ENCODE assay signal across 29 mouse cellular contexts in the genomic region with DNA sequence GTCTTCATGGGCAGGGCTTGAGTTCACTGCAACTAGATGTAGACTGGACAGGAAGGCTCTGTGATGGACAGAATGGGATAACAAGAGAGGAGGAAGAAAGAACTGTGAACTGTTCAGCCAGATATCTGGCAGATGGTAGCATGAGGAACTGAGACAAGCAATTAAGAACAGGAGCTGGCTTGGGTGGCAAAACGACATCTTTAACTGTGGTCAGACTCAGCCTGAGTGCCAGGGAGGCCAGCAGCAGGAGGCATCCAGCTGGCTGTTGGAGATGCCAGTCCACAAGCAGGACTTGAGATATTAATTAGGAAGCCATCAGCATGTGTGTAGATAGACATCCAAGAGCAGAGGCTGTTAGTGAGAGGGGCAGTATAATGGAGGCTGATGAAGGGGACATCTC.
DNase-seq lines count a peak whose midpoint lies in the region; ATAC-seq and TF ChIP-seq lines count a peak whose summit lies in the region.
"Had no signal": no experiment of that assay in that cellular context is flagged by ENCODE, and none has a peak within 500 bp of the region (broad histone marks: within the 10 kb centered on the region; RNA-seq: fewer than 3 reads in every experiment).

No protein-coding gene starts in this region.

- WGBS in midbrain, postnatal 0 days: 77% methylated on average over 1 of the region's 1 CpGs
- 71% methylated on average over 1 of the region's 1 CpGs for WGBS in midbrain, embryonic 14.5 days

- no peaks in the 10 kb centered on the region for H3K9me3 ChIP-seq in midbrain, postnatal 0 days (ENCODE audit: low read length)
- no peaks in the 10 kb centered on the region for H3K9me3 ChIP-seq in midbrain, embryonic 14.5 days (ENCODE audit: control insufficient read depth, low read length)
- H3K9me3 ChIP-seq: embryonic facial prominence, embryonic 13.5 days; forebrain, embryonic 10.5 days; forebrain, embryonic 15.5 days; hindbrain, embryonic 12.5 days; liver, embryonic 12.5 days; midbrain, embryonic 10.5 days; neural tube, embryonic 12.5 days had no signal

- no peak for TF ChIP-seq CTCF in midbrain, postnatal 0 days (IDR thresholded peaks at IDR 0.05)

- H3K36me3 ChIP-seq in midbrain, postnatal 0 days (ENCODE audit: insufficient read depth, low read length): no peaks in the 10 kb centered on the region
- no peaks in the 10 kb centered on the region for H3K36me3 ChIP-seq in midbrain, embryonic 14.5 days (ENCODE audit: control insufficient read depth, insufficient read depth, low read length)
- H3K36me3 ChIP-seq: embryonic facial prominence, embryonic 13.5 days; forebrain, embryonic 10.5 days; forebrain, embryonic 15.5 days; hindbrain, embryonic 12.5 days; liver, embryonic 12.5 days; midbrain, embryonic 10.5 days; neural tube, embryonic 12.5 days had no signal

- no peak overlapping the region for H3K9ac ChIP-seq in midbrain, postnatal 0 days (replicated peaks; ENCODE audit: low read length, poor library complexity, severe bottlenecking)
- no peak overlapping the region for H3K9ac ChIP-seq in midbrain, embryonic 14.5 days (replicated peaks; ENCODE audit: low read length)
- H3K9ac ChIP-seq: embryonic facial prominence, embryonic 13.5 days; forebrain, embryonic 15.5 days; hindbrain, embryonic 12.5 days; liver, embryonic 12.5 days; liver, postnatal 0 days; neural tube, embryonic 12.5 days had no signal

- ATAC-seq in midbrain, postnatal 0 days (ENCODE audit: low FRiP score): no peak
- no peak for ATAC-seq in midbrain, embryonic 14.5 days (ENCODE audit: low FRiP score, low TSS enrichment)
- no peak for ATAC-seq in megakaryocyte-erythroid progenitor cell, adult 5-6 weeks (replicated peaks; ENCODE audit: low FRiP score, low TSS enrichment, poor library complexity, severe bottlenecking)
- ATAC-seq: forebrain, embryonic 15.5 days; inflammation-experienced regulatory T-cells, adult 6 months; liver, embryonic 12.5 days; liver, postnatal 0 days; midbrain, embryonic 16.5 days had no signal

- H3K4me3 ChIP-seq in midbrain, postnatal 0 days (ENCODE audit: low read depth, low read length): no peak overlapping the region
- no peak overlapping the region for H3K4me3 ChIP-seq in midbrain, embryonic 14.5 days (replicated peaks; ENCODE audit: low read depth, low read length)
- H3K4me3 ChIP-seq: embryonic facial prominence, embryonic 13.5 days; forebrain, embryonic 10.5 days; forebrain, embryonic 15.5 days; hindbrain, embryonic 12.5 days; liver, embryonic 12.5 days; midbrain, embryonic 10.5 days; myocyte; neural tube, embryonic 12.5 days had no signal

- no peaks in the 10 kb centered on the region for H3K27me3 ChIP-seq in midbrain, postnatal 0 days (ENCODE audit: insufficient read depth, low read length)
- H3K27me3 ChIP-seq in midbrain, embryonic 14.5 days (ENCODE audit: control insufficient read depth, insufficient read depth, low read length): no peaks in the 10 kb centered on the region
- H3K27me3 ChIP-seq: embryonic facial prominence, embryonic 13.5 days; forebrain, embryonic 15.5 days; hindbrain, embryonic 12.5 days; liver, embryonic 12.5 days; neural tube, embryonic 12.5 days had no signal

- DNase-seq in midbrain, postnatal 0 days (ENCODE audit: low spot score): peak; percentile 51
- DNase-seq in midbrain, embryonic 14.5 days: no peak
- DNase-seq in cerebellum, adult 11 months: peak; percentile 6
- DNase-seq in cerebellum, postnatal 10 days: peak; percentile 74 to 84
- no peak for DNase-seq in layer of hippocampus, postnatal 10 days (ENCODE audit: low spot score in 2 of 2)
- DNase-seq in left cerebral cortex, postnatal 25 days (ENCODE audit: low spot score in 2 of 2): no peak
- DNase-seq: adrenal gland, postnatal 10 days; B cell, adult 2 months; gastrocnemius, postnatal 25 days; kidney, adult 11 months; kidney, postnatal 14 days; layer of hippocampus, adult 9-11 months; liver, postnatal 0 days; right cerebral cortex, adult 18-20 months; spleen, adult 18-20 months; thymus, adult 18-20 months; thymus, postnatal 25 days had no signal

- no peak overlapping the region for H3K27ac ChIP-seq in midbrain, postnatal 0 days (ENCODE audit: low read depth, low read length)
- no peak overlapping the region for H3K27ac ChIP-seq in midbrain, embryonic 14.5 days (replicated peaks; ENCODE audit: low read depth, low read length)
- H3K27ac ChIP-seq: embryonic facial prominence, embryonic 13.5 days; forebrain, embryonic 10.5 days; forebrain, embryonic 15.5 days; hindbrain, embryonic 12.5 days; liver, embryonic 12.5 days; macrophage; midbrain, embryonic 10.5 days; neural tube, embryonic 12.5 days had no signal

- H3K4me2 ChIP-seq in midbrain, postnatal 0 days (ENCODE audit: low read depth, low read length, poor library complexity, severe bottlenecking): no peak overlapping the region
- H3K4me2 ChIP-seq in midbrain, embryonic 14.5 days (ENCODE audit: low read length): no peak overlapping the region
- H3K4me2 ChIP-seq: embryonic facial prominence, embryonic 13.5 days; forebrain, embryonic 15.5 days; hindbrain, embryonic 12.5 days; liver, embryonic 12.5 days; neural tube, embryonic 12.5 days had no signal

- H3K4me1 ChIP-seq in midbrain, postnatal 0 days (ENCODE audit: insufficient read depth, low read length): no peaks in the 10 kb centered on the region
- H3K4me1 ChIP-seq in midbrain, embryonic 14.5 days (ENCODE audit: control insufficient read depth, insufficient read depth, low read length): no peaks in the 10 kb centered on the region
- H3K4me1 ChIP-seq: embryonic facial prominence, embryonic 13.5 days; forebrain, embryonic 10.5 days; hindbrain, embryonic 12.5 days; liver, embryonic 12.5 days; midbrain, embryonic 10.5 days; neural tube, embryonic 12.5 days had no signal

- intact Hi-C loops in left cerebral cortex, postnatal 25 days (cut with DNase I): no loop called here

Comparison
In these comparisons a context has a peak if more than half of its experiments do, and no peak if none do; other contexts are left out.
1. DNase-seq: peak in midbrain, postnatal 0 days (single experiment), cerebellum, adult 11 months (single experiment) and cerebellum, postnatal 10 days (2 of 2); none in midbrain, embryonic 14.5 days (single experiment), layer of hippocampus, postnatal 10 days (0 of 2) and left cerebral cortex, postnatal 25 days (0 of 2).